Mouse (Mus musculus): ENCODE results near the gene Fcgrt. TPM values are rescaled to one million over a fixed set of nuclear protein-coding genes. Genes with fewer than 3 reads are reported as not detected.
"Not testable (repeated sequence)": the region's sequence is repeated elsewhere in the genome, so short reads cannot be mapped to it uniquely, and the experiment has no call there.

The Fcgrt gene
- total RNA-seq, 4 experiments from 2014 or later = 105 to 151 (median 125) TPM

DNA sequence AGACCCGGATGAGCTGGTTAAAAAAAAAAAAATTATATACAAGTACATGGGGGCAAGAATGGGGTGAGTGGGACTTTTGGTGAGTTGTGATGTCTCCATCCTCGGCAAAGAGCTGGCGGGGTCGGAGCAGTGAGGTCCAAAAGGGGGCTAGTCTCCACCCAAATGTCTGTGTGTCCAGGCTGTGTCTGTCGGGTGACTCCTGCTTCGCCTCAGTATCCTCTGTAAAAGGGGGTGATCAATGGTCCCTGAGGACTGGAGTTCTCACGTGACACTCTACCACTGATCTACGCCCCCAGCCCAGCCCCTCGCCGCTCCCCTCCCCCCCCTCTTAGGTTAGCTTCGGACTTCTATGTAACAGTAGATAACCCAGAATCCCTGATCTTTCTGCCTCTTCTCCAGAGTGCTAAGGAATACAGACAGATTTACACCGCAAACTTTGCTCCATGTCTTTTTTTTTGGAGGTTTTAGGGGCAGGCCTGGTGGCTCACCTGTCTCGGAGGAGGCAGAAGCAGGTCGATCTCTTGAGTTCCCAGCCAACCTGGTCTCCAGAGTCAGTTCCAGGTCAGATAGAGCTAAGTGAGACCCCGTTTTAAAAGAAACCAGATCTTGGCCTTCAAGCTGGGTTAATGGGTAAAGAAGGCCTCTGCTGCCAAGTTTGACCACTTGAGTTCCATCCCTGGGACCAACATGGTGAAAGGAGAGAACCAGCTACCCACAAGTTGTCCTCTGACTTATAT is 26.3 kb upstream of the Fcgrt start:
- DNase-seq = no peak

DNA sequence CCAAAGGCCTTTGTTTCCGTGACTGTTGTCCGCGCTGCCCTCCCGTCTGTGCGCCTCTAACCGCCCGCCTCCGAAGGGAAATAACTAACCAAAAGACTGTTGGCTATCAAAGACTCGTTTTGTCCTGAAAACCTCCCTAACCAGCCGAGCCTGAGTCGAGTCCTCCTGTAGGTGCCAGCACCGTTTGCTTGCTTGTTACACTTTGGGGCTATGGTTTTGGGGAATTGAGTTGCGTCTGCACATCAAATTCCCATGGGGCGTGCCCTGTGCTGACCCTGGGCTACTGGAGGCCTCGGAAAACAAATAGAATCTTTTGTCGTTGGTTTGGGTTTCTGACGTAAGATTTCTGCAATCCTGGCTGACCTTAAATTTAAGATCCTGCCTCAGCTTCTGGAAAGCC is 25.7 kb upstream of the Fcgrt start:
- no peak for DNase-seq

DNA sequence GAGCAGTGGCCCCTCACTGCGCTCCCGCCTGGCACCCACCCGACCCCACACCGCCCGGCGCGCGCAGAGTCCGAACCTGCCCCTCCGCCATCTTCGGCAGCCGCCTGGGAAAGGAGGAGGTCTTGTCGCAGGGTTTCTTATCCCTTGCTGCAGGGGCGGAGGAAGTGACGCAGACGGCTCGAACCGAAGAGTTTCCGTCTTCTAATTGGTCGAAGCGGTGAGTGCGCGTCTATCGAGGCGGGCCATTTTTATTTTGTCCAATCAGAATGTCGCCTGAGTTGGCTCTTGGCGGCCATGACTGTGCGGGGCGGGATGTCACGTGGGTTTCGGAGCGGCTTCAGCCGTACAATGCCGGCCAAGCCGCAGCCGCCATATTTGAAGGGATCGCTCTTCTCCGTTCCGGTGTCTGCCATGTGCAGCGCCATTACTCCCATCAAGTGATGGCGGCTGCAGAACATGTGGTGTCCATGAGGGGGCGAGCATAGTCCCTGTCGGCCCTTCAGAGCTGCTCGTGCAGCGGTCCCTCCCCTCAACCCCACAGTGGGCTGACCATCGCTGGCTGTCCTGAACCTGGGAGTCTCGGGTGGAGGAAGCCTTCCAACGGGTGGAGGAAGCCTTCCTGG is 25.1 kb upstream of the Fcgrt start, which contains the start of gene Rpl13a:
Gene Rpl13a, minus strand, starts transcription at position 138 of the 623 bp plus-strand sequence.
- peak; percentile 99 for DNase-seq

DNA sequence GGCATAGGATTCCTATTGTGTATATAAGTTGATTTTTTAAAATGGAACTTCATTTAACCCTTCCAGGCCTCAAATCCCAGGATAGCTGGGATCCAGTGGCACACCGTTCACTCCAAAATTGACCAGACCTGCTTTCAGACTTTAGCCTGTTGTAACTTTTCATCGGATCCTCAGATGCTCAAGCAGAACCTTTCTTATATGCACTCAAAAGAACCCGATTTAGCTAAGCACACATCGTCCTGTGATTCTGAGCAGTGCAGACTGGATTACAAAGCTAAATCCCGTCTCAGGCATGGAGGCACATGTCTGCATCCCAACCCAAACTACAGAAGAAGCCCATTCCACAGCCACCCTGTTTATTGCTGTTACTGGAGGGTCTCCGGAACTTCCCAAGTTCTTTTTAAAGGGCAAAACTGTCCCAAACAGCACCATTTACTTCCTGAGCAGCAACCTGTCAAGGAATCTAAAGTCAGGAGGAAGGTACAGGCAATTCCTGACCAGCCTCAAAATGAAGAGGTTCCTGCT is 24.1 kb upstream of the Fcgrt start:
- no peak for DNase-seq

DNA sequence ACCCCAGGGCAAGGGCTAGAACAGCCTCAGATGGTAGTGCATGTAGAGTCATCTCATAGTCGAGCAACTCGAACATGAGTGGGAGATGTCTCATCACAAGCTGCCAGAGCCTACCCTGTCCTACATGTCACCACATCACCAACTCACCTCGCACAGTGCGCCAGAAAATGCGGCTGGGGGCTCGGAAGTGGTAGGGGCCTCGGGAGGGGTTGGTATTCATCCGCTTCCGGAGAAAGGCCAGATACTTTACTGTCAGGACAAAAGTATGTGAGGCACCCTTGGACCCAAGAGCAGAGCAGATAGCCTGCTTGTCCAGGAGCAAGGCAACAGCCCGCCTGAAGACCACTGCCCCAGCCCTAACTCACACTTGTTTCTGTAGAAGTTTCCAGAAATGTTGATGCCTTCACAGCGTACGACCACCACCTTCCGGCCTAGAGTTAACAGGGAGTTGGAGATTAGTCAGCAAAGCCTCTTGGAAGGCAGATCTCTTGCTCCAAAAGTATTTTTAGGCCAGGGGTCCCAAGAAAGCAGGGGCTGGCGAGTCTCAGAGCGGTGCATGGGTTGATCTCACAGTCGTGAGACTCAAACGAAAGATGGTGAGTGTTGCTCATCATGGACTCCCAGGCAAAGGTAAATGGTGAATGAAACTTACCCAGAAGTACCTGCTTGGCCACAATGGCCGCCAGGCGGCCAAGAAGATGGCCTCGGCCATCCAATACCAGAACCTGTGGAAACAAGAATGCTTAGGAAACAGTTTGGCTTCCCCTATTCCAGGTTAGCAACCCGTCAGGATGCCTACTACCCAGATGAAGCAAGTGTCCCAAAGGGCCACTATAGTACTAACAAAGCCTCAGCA is 23.4 kb upstream of the Fcgrt start:
- no peak for DNase-seq

DNA sequence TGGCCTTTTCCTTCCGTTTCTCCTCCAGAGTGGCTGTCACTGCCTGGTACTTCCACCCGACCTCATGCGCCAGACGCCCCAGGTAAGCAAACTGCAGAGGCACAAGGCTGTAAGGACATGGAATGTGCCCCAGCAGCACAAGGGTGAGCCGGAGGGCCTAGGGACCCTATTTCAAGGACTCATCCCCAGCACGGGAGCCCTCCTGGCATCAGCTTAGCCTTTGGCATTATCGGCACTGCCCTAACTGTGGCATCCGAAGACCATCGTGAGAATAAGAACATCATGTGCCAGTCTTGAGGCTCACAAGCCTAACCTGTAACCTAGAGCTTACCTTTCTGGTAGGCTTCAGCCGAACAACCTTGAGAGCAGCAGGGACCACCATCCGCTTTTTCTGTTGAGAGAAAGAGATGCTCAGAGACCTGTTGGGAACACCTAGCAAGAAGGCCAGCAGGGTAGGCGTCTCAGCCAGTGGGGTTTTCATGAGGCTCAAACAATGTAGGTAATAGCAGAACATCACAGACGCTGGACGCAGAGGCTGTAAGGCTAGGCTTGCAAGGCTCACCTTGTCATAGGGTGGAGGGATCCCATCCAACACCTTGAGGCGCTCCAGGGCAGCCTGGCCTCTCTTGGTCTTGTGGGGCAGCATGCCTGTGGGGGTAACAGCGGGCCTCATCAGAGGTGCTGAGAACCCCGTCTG is 22.6 kb upstream of the Fcgrt start:
- no peak for DNase-seq

DNA sequence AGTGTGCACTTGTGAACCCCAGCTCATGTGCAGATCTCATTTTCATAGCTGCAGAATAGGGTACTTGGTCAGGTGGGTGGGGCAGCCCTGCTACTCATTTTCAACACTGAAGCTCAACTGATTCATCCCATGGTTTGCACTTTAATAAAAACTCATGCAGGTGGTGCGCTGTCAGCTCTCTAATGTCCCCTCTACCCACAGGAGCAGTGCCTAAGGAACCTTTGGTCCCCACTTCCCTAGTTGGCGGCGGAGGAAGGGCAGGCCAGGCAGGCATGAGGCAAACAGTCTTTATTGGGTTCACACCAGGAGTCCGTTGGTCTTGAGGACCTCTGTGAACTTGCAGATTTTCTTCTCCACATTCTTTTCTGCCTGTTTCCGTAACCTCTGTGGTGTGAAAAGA is 22.0 kb upstream of the Fcgrt start:
- not testable (repeated sequence) for DNase-seq

DNA sequence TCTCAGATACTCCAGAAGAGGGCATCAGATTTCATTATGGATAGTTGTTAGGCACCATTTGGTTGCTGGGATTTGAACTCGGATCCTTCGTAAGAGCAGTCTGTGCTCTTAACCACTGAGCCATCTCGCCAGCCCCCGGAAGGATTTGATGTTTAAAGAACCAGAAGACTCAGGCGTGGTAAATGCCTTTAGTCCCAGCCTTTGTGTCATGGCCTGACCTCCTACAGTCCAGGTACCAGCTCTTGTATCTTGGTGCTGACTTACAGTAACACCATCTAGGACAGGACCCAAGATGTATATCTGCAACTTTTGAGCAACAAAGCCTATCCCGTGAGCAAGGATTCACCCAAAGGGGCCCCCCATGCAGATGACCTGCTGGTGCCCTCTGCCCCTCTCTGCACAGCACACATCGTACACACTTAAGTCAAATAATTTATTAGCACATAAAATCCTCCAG is 21.5 kb upstream of the Fcgrt start:
- no peak for DNase-seq

DNA sequence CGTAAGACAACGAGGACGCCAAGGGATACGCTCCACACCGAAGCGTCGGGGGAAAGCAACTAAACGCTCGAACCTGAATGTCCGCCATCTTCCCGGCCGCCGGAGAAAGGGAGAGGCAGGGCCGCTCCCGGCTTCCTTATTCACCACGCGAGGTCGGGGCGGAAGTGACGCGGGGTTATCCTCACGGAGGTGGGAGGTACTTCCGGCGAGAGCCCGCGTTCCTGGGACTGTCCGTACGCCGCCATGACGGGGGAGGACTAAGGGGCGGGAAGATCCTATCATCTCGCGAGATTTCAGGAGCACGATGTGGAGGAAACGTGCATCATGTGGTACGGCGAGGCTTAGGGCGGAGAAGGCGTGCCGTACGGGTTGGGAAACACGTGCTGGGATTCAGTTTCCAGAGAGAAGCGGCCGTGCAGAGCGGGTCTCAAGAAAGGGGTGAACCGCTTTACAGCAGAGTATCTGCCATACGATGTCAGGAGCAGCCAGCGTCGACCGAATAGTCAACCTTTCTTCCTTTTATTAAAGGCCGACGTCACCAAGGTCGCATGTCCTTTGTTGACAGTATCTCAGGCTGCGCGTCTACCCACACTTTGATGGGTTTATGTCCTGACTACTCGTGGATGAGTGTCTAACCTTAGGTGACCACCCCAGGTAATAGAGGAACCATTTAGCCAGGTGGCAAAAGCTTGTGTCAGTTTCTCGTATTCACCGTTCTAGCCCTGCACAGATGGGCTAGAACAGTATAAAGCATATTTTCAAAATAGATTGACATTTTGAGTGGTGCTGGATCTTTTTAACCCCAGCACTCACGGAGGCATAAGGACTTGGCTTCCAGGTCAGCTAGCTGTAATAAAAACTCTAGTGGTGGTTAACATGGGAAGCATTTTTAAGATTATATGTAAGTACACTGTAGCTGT is 20.8 kb upstream of the Fcgrt start, which contains the start of gene Rps11:
Gene Rps11, minus strand, starts transcription at position 216 of the 920 bp plus-strand sequence.
- peak; percentile 99 for DNase-seq

DNA sequence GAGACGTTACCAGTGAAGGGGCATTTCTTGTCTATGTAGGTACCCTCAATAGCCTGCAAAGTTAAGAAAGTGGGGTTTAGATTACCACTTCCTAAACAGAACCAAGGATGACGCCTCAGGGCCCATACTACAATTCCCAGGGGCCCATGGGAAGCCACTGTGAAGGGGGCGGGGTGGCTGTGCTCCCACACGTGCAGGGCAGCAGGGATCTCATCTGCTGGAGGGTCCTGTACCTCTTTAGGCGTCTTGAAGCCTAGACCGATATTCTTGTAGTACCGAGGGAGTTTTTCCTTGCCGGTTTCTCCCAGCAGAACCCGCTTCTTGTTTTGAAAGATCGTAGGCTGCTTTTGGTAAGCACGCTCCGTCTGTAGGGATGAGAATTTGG is 19.5 kb upstream of the Fcgrt start:
- no peak for DNase-seq

DNA sequence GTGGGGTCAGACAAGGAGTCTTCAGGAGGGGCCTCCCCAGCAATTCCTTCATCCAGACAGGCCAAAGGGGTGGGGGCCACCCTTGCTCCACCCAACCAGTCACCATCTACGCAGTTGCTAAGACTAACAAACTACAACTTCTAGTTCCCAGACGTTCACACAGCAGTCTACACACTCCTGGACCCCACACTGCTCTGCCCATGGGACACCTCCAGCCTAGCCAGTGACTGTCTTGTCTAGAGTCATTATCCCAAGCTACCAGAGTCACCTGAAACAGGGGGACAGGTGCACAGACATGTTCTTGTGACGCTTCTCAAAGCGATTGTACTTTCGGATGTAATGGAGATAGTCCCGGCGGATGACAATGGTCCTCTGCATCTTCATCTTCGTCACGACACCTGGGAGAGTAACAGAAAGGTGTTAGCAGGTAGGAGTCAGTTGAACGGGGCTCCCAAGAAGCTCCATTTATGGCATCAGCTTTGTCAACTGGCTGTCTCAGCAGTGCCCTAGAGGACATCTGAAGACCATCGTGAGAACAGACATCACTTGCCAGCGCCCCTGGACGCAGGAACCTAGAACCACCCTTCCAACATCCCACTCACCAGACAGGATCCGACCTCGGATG is 19.0 kb upstream of the Fcgrt start:
- no peak for DNase-seq

DNA sequence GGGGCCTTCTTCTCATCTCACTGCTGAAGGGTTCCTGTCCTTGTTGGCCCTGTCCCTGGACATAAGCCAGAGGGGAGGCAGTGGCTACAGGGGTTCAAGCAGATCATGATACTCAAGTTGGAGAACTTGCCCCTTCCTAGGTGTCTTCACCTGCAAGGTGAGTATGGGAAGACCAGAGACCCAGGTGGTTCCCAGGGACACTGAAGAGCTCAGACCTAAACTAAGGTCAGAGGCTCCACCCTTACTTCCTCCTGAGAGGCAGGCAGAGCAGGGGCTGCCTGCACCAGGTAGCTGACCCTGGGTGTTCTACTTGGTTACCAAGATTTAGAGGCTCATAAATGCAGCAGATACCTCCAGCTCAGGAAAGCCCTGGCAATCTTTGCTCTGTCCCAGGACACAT is 18.3 kb upstream of the Fcgrt start:
- no peak for DNase-seq

DNA sequence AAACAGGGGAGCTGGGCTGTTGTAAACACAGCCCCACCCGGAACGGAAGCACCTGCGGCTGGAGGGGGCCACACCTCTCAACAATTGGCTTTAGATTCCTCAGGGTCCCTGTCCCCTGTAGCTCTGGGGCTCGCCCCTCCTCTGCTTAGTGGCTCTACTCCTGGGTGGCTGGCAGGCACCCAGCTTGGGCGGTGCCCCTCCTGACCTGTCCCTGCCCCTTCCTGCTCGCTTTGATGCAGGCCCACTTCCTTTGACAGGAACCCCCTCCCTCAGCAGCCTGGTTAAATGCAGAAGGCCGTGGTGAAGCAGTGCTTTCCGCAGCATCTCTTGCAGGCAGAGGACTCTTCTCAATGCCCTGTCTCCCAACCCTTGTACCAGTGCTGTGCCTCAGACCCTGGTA is 17.8 kb upstream of the Fcgrt start:
- DNase-seq = no peak

DNA sequence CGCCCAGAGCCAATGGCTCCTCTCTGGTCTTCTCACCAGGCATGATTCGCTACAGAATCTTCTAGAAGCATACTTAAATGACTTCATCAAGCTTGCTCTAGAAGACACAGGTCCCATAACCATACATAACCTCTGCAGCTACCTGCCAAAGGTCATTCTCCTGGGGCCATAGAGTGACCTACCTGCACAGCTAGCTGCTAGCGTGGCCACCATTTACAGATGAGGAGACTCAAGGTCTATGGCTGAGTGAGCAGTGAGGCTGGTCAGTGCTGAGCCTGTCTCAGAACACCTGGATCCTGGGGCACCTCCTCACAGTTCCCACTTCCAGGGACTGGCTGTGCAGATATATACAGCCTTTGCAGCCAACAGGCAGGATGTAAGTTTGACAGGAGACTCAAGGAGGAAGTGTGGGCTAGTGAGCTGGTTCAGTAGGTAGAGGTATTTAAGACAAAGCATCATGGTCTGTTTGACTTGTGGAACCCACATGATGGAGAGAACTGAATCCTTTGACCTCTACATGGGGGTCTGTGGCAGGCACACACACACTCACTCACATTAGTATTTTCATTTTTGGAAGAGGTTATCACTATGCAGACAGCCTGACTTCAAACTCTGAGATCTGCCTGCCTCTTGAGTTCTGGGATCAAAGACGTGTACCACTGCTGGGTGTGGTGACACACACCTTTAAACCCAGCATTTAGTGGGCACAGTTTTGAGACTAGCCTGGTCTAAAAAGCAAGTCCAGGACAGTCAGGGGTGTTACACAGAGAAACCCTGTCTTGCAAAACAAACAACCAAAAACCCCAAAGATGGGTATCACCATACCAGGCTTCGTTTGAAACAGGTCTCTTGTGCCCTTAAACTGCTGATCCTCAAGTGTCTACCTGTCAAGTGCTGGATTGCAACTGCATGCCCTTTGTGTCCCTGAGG is 16.4 kb upstream of the Fcgrt start:
- no peak for DNase-seq

DNA sequence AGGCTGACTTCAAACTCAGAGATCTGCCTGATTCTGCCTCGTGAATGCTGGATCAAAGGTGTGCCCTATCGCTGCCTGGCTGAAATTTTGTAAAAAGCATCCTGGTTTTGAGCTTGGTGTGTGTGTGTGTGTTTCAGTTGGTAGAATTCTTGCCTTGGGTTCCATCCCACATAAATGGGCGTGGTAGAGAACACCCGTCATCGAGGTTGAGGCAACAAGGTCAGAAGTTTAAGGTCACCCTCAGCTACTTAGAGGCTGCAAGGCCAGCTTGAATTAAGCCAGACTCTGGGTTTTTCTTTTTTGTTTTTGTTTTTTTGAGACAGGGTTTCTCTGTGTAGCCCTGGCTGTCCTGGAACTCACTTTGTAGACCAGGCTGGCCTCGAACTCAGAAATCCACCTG is 14.7 kb upstream of the Fcgrt start:
- no peak for DNase-seq

DNA sequence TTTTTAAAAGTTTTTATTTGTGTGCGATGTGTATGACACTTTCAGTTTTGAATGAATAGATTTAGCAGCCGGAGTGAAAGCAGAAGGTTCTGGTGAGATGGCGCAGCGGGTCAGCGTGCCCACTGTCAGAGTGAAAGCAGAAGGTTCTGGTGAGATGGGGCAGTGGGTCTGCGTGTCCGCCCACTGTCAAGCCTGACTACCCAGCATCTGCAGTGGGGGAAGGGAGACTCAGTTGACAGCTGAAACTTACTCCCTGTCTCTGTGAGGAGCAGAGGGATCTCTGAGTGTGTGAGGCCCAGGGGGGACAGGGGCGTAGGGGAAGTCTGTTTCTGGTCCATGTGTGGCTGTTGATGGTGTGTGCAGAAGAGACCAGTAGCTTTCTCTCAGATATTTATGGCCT is 13.9 kb upstream of the Fcgrt start:
- no peak for DNase-seq

DNA sequence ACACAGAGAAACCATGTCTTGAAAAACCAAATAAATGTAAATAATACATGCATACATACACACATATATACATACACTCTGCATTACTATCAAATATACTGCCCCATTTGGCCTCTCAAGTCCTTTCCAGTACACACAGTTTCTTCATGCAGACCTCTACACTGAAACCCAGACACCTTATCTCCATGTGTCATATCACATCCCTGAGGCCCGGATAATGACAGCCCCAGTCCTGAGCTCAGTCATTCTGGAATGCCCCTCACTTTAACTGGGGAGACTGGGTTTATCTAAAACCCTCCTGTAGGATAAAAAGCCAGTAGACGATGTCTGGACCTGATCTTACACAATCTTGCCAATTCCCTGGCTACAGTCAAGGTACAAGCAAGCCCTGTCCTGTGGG is 9.8 kb upstream of the Fcgrt start:
- no peak for DNase-seq

DNA sequence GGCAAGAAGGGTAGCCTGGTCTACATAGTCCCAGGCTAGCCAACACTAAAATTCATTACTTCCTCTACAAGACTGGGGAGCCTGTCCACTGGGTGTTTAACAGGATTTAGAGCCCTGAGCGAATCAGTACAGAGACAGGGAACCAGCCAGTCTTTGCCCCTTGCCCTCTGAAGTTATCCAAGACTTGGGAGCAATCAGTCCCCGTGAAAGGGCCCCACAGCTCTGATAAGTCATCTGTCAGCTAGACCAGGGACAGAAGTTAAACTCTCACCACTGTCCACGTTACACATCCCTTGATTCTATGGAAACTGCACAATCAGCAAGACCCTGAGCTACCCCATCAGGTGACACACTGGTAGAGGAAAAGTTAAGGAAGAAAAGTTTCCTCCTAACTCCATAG is 8.9 kb upstream of the Fcgrt start:
- no peak for DNase-seq

DNA sequence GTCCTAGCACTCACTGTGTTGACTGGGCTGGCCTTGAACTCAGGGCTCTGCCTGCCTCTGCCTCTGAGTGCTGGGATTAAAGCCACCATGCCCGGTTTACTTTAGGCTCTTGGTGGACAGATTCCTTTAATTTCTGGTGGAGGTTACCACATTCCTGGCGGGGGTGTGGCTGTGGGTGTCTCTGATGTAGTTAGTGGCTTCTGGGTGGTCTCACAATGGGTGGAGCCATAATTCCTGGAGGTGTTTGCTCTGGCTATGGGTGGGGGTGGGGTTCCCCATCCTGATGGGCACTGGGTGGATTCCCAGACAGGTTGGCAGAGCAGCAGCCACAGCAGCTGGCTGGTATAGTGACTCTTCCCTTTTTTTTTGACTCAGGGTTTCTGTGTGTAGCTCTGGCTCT is 8.3 kb upstream of the Fcgrt start:
- DNase-seq = no peak

DNA sequence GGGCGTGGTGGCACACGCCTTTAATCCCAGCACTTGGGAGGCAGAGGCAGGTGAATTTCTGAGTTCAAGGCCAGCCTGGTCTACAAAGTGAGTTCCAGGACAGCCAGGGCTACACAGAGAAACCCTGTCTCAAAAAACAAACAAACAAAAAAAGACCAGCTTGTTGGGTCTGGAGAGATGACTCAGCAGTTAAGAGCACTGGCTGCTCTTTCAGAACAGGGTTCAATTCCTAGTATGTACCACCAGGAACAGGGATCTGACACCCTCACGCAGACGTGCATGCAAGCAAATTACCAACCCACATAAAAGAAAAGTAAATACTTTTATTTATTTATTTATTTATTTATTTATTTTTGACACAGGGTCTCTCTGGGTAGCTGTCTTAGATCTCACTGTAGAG is 6.4 kb upstream of the Fcgrt start:
- DNase-seq = not testable (repeated sequence)

Data from adrenal gland, adult 8-10 months (tissue).